Mouse (Mus musculus) stomach, embryonic 15.5 days (tissue): ENCODE data around the gene Ctdnep1. TPM values are rescaled to one million over a fixed set of nuclear protein-coding genes. Genes with fewer than 3 reads are reported as not detected.

Experiments used
- ATAC-seq: fragments of 200-750 bp; cut with Nextera tagmentation; 2 replicates; pipeline ENCODE4 v1.8.0; 2017; ENCODE audit warnings: low read depth, moderate number of reproducible peaks, moderate TSS enrichment; ENCODE audit not compliant: insufficient read depth, low FRiP score
- H3K27ac ChIP-seq: fragments of 300-500 bp; sonication (generic); 2 replicates; pipeline ENCODE4 v1.5.1; 2015; ENCODE audit warnings: mild to moderate bottlenecking, inconsistent platforms
- H3K27me3 ChIP-seq: fragments of 300-500 bp; sonication (generic); replicated peaks from 2 replicates; pipeline ENCODE4 v1.6.1; 2015; ENCODE audit warnings: inconsistent platforms
- H3K36me3 ChIP-seq: fragments of 300-500 bp; sonication (generic); 2 replicates; pipeline ENCODE4 v1.6.1; 2015; ENCODE audit warnings: inconsistent platforms
- H3K4me1 ChIP-seq: fragments of 300-500 bp; sonication (generic); 2 replicates; pipeline ENCODE4 v1.6.1; 2015; ENCODE audit warnings: inconsistent platforms
- H3K4me2 ChIP-seq: fragments of 300-500 bp; sonication (generic); 2 replicates; pipeline ENCODE4 v1.6.1; 2015; ENCODE audit warnings: mild to moderate bottlenecking, inconsistent platforms
- H3K4me3 ChIP-seq: fragments of 300-500 bp; sonication (generic); replicated peaks from 2 replicates; pipeline ENCODE4 v1.5.1; 2015; ENCODE audit warnings: inconsistent platforms
- H3K9ac ChIP-seq: fragments of 300-500 bp; sonication (generic); 2 replicates; pipeline ENCODE4 v1.6.1; 2015; ENCODE audit warnings: inconsistent platforms
- H3K9me3 ChIP-seq: fragments of 300-500 bp; sonication (generic); 2 replicates; pipeline ENCODE4 v1.6.1; 2016; ENCODE audit warnings: inconsistent platforms
- WGBS: fragments of 180-500 bp; shearing (Covaris S2); methylation state at CpG from one replicate; pipeline ENCODE4 v1.1.7; 2015; 5-methylcytosine and 5-hydroxymethylcytosine counted together
- polyA plus RNA-seq: library from polyadenylated mRNA; unstranded; fragments of >200 nt; fragmentation: Nextera tagmentation; extraction: Ambion mirVana; gene quantifications from 2 replicates; pipeline ENCODE4 v1.2.1, GENCODE M21; 2015

Ctdnep1 gene
- polyA plus RNA-seq, 1 experiment from 2014 or later = 23.0 TPM

DNA sequence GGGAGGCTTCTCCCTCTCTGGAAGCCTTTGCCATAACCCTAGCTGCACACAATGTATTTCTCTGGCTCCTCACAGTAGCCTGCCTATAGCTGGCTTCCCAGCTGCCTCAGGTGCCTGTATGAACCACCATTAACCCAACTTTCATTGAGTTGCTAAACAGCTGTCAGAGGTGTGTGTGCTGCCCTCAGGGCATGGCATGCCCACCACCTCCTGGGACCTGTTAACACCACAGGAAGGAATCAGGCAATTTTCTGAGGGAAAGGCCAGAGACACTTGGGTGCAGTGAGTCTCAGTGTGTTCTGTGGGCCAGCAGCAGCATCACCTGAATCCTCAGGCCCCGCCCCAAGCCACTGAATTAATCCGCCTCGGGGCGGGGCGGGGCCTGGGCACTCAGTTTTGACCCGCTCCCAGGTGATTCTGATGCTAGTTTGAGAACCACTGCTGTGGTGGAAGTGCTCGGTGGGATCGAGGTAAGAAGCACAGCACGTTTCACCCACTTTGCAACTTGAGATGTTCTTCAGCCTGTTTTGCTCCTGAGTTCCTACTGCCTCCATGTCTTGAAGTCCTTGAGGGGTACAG is 42.5 kb upstream of the Ctdnep1 start:
- H3K4me1 ChIP-seq = peaks cover 39% of the 10 kb centered on the region
- ATAC-seq = no peak
- WGBS = 29% methylated on average over 9 of the region's 9 CpGs
- no peak overlapping the region for H3K27ac ChIP-seq
- H3K4me3 ChIP-seq = no peak overlapping the region
- no peak overlapping the region for H3K4me2 ChIP-seq
- no peaks in the 10 kb centered on the region for H3K9me3 ChIP-seq
- no peak overlapping the region for H3K9ac ChIP-seq
- H3K27me3 ChIP-seq = peaks cover 9% of the 10 kb centered on the region; the same call in 1 of the 2 replicates
- H3K36me3 ChIP-seq = no peaks in the 10 kb centered on the region

DNA sequence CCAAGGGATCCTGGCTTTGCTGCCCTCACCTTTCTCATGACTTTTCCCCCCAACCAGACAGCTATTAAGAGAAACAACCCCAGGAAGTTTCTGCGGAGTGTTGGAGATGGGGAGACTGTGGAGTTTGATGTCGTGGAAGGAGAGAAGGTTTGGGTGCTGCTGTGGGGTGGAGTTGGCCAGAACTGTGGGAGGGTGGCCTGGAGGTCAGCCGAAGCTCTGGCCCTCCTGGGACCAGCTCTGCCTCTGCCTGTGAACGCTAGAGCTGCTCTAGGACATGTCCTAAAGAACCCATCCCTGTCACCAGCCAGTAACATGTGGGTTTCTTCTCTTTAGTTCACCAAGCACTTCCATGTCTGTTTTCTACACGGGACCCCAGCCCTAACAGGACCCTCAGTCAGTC is 41.8 kb upstream of the Ctdnep1 start:
- Histone ChIP-seq H3K9ac (no peak overlapping the region), H3K9me3 (no peaks in the 10 kb centered on the region), H3K4me1 (peaks cover 36% of the 10 kb centered on the region), H3K4me2 (no peak overlapping the region), H3K27me3 (peaks cover 9% of the 10 kb centered on the region; the same call in 1 of the 2 replicates), H3K27ac (no peak overlapping the region), H3K36me3 (no peaks in the 10 kb centered on the region), H3K4me3 (no peak overlapping the region)
- WGBS = 66% methylated on average over 5 of the region's 5 CpGs
- no peak for ATAC-seq

DNA sequence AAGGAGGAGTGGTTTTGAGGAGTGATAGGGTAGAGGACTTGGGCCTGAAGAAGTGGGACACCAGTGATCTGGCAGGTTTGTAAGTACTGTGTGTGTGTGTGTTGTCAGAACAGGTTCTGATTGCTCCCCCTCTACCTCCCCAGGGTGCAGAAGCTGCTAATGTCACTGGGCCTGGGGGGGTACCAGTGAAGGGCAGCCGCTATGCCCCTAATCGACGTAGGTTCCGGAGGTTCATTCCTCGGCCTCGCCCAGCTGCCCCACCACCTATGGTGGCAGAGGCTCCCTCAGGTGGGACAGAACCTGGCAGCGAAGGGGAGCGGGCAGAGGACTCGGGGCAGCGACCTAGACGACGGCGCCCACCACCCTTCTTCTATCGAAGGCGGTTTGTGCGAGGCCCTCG is 41.2 kb upstream of the Ctdnep1 start:
- no peak for ATAC-seq
- Histone ChIP-seq H3K4me3 (no peak overlapping the region), H3K4me1 (peaks cover 31% of the 10 kb centered on the region), H3K4me2 (no peak overlapping the region), H3K36me3 (no peaks in the 10 kb centered on the region), H3K27ac (no peak overlapping the region), H3K9ac (no peak overlapping the region), H3K27me3 (peaks cover 9% of the 10 kb centered on the region; the same call in 1 of the 2 replicates), H3K9me3 (no peaks in the 10 kb centered on the region)
- 93% methylated on average over 17 of the region's 17 CpGs for WGBS

DNA sequence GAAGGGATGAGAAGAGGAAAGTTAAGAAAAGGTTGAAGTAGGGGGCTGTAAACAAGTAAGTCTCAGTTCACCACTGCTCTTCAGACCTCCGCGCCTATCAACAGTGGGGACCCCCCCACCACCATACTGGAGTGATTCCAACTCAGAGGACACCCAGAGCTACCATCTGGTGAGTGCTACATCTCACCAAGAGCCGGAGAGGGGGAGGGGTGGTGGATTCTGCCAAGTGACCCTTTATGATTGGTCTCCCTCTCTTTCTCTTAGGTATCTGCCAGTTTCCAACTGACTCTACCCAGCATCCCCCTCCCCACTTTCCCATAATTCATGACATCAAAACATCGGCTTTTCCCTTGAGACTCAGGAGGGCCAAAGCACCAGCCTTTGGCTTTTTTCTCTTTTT is 40.0 kb upstream of the Ctdnep1 start:
- Histone ChIP-seq H3K9ac (no peak overlapping the region), H3K4me1 (peaks cover 27% of the 10 kb centered on the region), H3K4me2 (no peak overlapping the region), H3K36me3 (peaks cover 4% of the 10 kb centered on the region; the same call in 1 of the 2 replicates), H3K27me3 (peaks cover 6% of the 10 kb centered on the region; the same call in 1 of the 2 replicates), H3K27ac (no peak overlapping the region), H3K4me3 (no peak overlapping the region), H3K9me3 (no peaks in the 10 kb centered on the region)
- ATAC-seq = no peak
- WGBS = 80% methylated on average over 4 of the region's 4 CpGs

DNA sequence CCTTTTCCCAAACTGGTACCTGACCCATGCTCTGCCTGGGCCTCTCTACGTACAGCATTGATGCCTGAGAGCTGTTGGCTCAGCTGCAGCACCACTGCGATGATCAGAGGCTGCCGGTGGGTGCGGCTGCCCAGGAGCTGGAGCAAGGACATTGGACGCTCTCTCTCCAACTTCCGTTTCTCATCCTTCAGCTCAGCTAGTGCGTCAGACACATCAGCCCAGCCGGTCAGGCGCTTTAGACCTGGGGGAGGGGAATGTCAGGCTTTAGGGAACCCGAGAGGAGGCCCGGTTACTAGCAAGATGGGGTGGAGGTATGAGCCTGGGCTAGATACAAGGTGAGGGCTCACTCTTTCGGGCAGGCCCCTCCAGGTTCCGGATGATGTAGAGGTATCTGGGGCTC is 35.7 kb upstream of the Ctdnep1 start:
- H3K4me3 ChIP-seq = no peak overlapping the region
- ATAC-seq = no peak
- no peak overlapping the region for H3K27ac ChIP-seq
- WGBS = 66% methylated on average over 13 of the region's 13 CpGs
- peaks cover 4% of the 10 kb centered on the region; the same call in 1 of the 2 replicates for H3K36me3 ChIP-seq
- no peaks in the 10 kb centered on the region for H3K9me3 ChIP-seq
- H3K4me1 ChIP-seq = peaks cover 28% of the 10 kb centered on the region
- H3K9ac ChIP-seq = no peak overlapping the region
- no peaks in the 10 kb centered on the region for H3K27me3 ChIP-seq
- 0 out of 2 replicates have a peak overlapping the region, but pooled peaks have one; percentile 8 for H3K4me2 ChIP-seq

DNA sequence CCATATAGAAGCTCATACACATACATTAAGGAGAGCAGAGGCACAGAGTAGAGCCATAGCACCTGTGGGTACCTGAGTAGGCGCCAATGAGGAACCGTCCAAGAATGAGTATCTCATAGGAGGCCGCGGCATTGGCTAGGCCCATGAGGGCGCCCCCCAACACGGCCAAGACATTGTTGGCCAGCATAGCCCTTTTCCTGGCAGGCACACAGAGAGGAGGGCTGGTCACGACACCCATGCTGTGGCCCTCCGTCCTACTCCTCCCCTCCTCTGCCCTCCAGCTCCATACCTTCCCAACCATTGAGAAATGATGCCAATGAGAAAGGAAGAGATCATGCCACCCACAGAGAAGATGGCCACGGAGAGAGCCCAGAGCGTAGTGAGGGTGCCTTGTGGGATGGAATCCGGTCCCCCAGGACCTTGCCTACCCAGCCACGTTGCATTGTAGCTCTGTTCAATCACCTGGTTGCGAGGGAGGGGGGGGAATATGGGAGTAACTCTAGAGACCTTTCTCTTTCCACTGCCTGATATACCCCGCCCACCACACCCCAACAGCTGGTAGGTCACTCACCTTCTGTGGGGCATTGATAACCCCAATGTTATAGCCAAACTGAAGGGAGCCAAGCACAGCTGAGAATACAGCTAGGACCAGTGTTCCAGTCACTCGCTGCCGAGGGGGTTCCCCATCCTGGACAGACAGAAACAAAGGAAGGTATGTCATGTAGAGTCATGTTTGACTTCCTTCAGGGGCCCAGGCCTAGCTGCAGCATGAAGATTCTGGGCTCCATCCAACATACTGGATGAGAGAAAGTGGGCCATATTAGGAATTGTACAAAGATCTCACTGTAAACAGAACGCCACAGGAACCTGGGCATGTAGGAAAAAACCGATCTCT is 34.7 kb upstream of the Ctdnep1 start:
- WGBS = 84% methylated on average over 18 of the region's 18 CpGs
- no peak overlapping the region for H3K9ac ChIP-seq

DNA sequence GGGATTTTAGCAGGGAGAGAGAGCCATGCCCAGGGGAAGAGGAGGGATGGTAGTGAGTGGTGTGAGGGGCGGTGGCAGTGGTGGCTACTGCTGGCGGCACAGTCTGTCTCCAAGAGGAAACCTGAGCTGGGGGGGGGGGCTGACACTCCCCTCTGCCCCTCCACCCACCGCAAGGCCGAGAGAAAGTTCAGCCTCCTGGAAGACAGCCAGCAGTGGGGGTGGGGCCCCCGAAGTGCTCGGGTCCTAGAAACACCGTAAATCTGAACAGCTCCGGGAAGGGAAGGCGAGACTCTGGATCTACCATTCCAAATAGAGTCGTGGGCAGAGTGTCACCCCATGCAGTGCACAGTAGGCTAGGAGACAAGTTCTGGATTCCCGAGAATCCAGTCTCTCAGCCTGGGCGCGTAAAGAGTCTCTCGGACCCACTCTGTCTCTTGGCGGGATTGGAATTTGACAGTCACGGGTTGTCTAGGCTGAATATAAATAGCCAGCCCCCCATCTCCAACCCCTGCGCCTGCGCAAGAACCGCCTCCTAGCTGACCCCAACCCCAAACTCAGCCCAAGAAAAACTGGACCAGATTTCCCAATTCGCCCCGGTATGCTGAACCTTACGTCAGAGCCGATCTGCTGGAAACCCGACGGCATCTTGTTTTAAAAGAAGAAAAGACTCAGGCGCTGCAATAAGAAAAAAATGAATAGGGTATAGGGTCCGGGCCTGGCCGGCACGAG is 33.5 kb upstream of the Ctdnep1 start:
- Histone ChIP-seq H3K4me1 (peaks cover 28% of the 10 kb centered on the region), H3K36me3 (peaks cover 4% of the 10 kb centered on the region; the same call in 1 of the 2 replicates), H3K9me3 (no peaks in the 10 kb centered on the region), H3K4me3 (peak overlapping the region; percentile 58), H3K4me2 (peak overlapping the region; percentile 85), H3K9ac (peak overlapping the region; percentile 37), H3K27me3 (no peaks in the 10 kb centered on the region), H3K27ac (peak overlapping the region; percentile 90)
- ATAC-seq = peak; percentile 19; the same call in 1 of the 2 replicates
- 5% methylated on average over 29 of the region's 29 CpGs for WGBS

More for the DNA sequence above, 34.7 kb upstream of the Ctdnep1 start:
- Histone ChIP-seq H3K27me3 (no peaks in the 10 kb centered on the region), H3K27ac (peak overlapping the region; percentile 90), H3K9me3 (no peaks in the 10 kb centered on the region), H3K36me3 (peaks cover 4% of the 10 kb centered on the region; the same call in 1 of the 2 replicates), H3K4me3 (peak overlapping the region; percentile 58), H3K4me1 (peaks cover 28% of the 10 kb centered on the region), H3K4me2 (peak overlapping the region; percentile 85)
- ATAC-seq = peak; percentile 36; the same call in 1 of the 2 replicates

DNA sequence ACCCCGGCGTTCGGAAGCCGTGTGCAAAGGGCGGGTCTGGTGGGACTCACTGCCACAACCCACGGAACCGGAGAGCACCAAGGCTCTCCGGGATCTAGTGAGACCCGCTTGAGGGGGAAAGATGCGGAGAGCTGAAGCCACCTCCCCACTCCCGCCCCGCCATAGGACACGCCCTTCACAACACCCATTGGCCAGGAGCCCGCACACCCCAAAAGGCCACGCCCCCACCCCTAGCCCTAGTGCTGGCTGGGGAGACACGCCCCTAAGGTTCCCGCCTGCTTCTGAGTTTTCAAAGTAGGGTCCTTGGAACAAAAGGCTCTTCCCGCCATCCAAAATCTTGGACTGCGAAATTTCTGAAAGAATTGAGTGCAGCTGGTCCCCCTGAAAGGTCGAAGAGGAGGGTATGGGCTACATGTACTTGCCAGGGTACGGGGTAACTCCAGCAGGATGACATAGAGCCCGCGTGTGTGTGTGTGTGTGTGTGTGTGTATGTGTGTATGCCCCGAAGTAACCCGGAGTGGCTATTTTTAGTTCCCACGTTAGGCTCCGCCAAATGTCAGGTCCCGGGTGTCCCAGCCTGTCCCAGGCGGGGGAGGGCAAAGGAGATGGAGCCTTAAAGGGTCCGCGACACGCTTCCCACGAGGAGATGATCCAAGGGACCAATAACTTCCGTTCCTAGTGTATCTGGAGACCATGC is 32.7 kb upstream of the Ctdnep1 start, which contains the start of gene Slc2a4:
Gene Slc2a4 (minus strand): TSS at position 123 of the 697 bp plus-strand sequence.
- under 1% methylated on average over 34 of the region's 34 CpGs for WGBS
- no peaks in the 10 kb centered on the region for H3K9me3 ChIP-seq

DNA sequence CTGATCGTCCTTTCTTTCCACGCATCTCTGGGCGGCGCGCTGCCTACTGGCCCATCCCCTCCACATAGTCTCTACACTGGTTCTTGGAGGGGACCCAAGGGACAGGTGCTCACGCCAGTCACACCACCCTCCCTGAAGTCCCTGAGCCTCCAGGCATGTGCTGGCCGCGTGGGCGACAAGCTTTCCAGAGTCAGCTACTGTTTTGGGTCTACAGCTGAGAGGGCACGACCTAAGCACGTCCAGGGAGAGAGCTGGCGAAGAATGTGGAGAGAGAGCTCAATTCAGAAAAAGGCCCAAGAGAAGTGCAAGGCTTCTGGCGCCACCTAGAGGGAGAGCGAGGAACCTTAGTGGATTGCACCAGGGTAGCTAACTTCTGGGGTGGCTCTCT is 32.2 kb upstream of the Ctdnep1 start:
- peak overlapping the region; percentile 85 for H3K4me2 ChIP-seq
- peak overlapping the region; percentile 77 for H3K27ac ChIP-seq
- H3K9me3 ChIP-seq = no peaks in the 10 kb centered on the region
- H3K4me3 ChIP-seq = peak overlapping the region; percentile 58
- no peaks in the 10 kb centered on the region for H3K27me3 ChIP-seq
- 0% methylated on average over 14 of the region's 14 CpGs for WGBS
- peak; percentile 19; the same call in 1 of the 2 replicates for ATAC-seq
- H3K4me1 ChIP-seq = peaks cover 28% of the 10 kb centered on the region
- H3K9ac ChIP-seq = 0 out of 2 replicates have a peak overlapping the region, but pooled peaks have one; percentile 22
- H3K36me3 ChIP-seq = peaks cover 4% of the 10 kb centered on the region; the same call in 1 of the 2 replicates

More for the DNA sequence above, 32.7 kb upstream of the Ctdnep1 start, which contains the start of gene Slc2a4:
- ATAC-seq = peak; percentile 91
- peak within 1 kb of the TSS; percentile 37 for H3K9ac ChIP-seq
- H3K27me3 ChIP-seq = no peaks in the 10 kb centered on the region
- peaks cover 28% of the 10 kb centered on the region for H3K4me1 ChIP-seq
- H3K4me2 ChIP-seq = peak within 1 kb of the TSS; percentile 85
- peak within 1 kb of the TSS; percentile 58 for H3K4me3 ChIP-seq
- H3K27ac ChIP-seq = peak within 1 kb of the TSS; percentile 90
- peaks cover 4% of the 10 kb centered on the region; the same call in 1 of the 2 replicates for H3K36me3 ChIP-seq

DNA sequence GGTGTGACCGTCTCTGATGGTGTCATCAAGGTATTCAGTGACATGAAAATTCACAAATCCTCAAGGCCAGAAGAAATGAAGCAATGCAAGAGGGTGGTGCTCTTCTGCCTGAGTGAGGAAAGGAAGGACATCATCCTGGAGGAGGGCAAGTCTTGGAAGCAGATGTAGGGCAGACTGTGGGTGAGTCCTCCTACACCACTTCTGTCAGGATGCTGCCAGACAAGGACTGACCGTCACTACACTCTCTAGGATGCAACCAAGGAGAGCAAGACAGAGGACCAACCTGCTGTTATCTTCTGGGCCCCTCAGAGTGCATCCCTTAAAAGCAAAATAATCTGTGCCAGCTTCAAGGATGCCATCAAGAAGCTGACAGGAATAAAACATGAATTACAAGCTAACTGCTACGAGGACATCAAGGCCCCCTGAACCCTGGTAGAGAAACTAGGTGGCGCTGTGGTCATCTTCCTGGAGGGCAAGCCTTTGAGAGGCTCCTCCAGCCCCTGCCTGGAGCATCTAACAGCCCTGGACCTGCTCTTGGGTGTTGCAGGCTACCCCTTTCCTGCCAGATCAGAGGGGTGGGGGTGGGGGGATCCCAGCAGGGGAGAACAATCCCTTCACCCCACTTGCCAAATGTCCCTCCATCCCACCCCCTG is 30.0 kb upstream of the Ctdnep1 start:
- Histone ChIP-seq H3K36me3 (no peaks in the 10 kb centered on the region), H3K27me3 (no peaks in the 10 kb centered on the region), H3K9me3 (no peaks in the 10 kb centered on the region), H3K9ac (no peak overlapping the region), H3K4me3 (no peak overlapping the region), H3K4me2 (no peak overlapping the region), H3K4me1 (peaks cover 21% of the 10 kb centered on the region), H3K27ac (no peak overlapping the region)
- 41% methylated on average over 4 of the region's 4 CpGs for WGBS
- ATAC-seq = no peak
